Mouse (Mus musculus) heart, postnatal 0 days (tissue): Measurements from ENCODE around the gene Cmas.

Source experiments
- CTCF ChIP-seq: IDR thresholded peaks from 2 replicates; pipeline ENCODE4 v1.5.1; 2016; ENCODE audit warnings: antibody characterized with exemption, control low read depth, low read depth
- EP300 ChIP-seq: IDR thresholded peaks from 2 replicates; pipeline ENCODE4 v1.6.1; 2016; ENCODE audit warnings: antibody characterized with exemption, low read depth

GRCm38 (mm10) chr6:142780574-142781033 is 24.1 kb downstream of the Cmas start:
- TF ChIP-seq CTCF: no peak
- TF ChIP-seq EP300: no peak
